Mouse (Mus musculus): Measurements from ENCODE around the gene Cdh20. TPM values are rescaled to one million over a fixed set of nuclear protein-coding genes. Genes with fewer than 3 reads are reported as not detected.

The Cdh20 gene
- 0.01 TPM in 2 replicates for polyA plus RNA-seq (2012; rRNA removed)

GRCm38 (mm10) chr1:104768371-104769249 lies at the start of gene Cdh20:
Cdh20 (plus strand) TSS chr1:104768529.

